Mouse (Mus musculus): ENCODE results near the gene Sag. TPM values are rescaled to one million over a fixed set of nuclear protein-coding genes. Genes with fewer than 3 reads are reported as not detected.

The Sag gene
- polyA plus RNA-seq, 1 experiment from 2014 or later: 1.1 TPM

- H3K4me2 ChIP-seq (ENCODE audit: low read depth, low read length): no peak overlapping the region
- H3K27me3 ChIP-seq (ENCODE audit: control insufficient read depth, insufficient read depth, low read depth, low read length): no peaks in the 10 kb centered on the region
- WGBS: 90% methylated on average over 7 of the region's 7 CpGs
- no peaks in the 10 kb centered on the region for H3K4me1 ChIP-seq (replicated peaks; ENCODE audit: control insufficient read depth, insufficient read depth, low read length)
- peaks cover 81% of the 10 kb centered on the region for H3K36me3 ChIP-seq (ENCODE audit: control insufficient read depth, insufficient read depth, low read length)
- H3K9me3 ChIP-seq (ENCODE audit: control insufficient read depth, low read length): no peaks in the 10 kb centered on the region
- H3K27ac ChIP-seq (ENCODE audit: low read length): no peak overlapping the region
- no peak overlapping the region for H3K4me3 ChIP-seq (ENCODE audit: low read length)
- no peak for ATAC-seq (ENCODE audit: low read depth)
- no peak overlapping the region for H3K9ac ChIP-seq (ENCODE audit: low read length)
Observed at GRCm38 (mm10) chr1:87774845-87775244, 28.6 kb upstream of the Sag start.

- WGBS: 80% methylated on average over 5 of the region's 5 CpGs
- no peak overlapping the region for H3K4me3 ChIP-seq (ENCODE audit: low read length)
- H3K4me2 ChIP-seq (ENCODE audit: low read depth, low read length): no peak overlapping the region
- H3K36me3 ChIP-seq (ENCODE audit: control insufficient read depth, insufficient read depth, low read length): peaks cover 80% of the 10 kb centered on the region
- no peaks in the 10 kb centered on the region for H3K9me3 ChIP-seq (ENCODE audit: control insufficient read depth, low read length)
- H3K9ac ChIP-seq (ENCODE audit: low read length): no peak overlapping the region
- no peaks in the 10 kb centered on the region for H3K27me3 ChIP-seq (ENCODE audit: control insufficient read depth, insufficient read depth, low read depth, low read length)
- H3K27ac ChIP-seq (ENCODE audit: low read length): no peak overlapping the region
- H3K4me1 ChIP-seq (replicated peaks; ENCODE audit: control insufficient read depth, insufficient read depth, low read length): no peaks in the 10 kb centered on the region
- no peak for ATAC-seq (ENCODE audit: low read depth)
Observed at GRCm38 (mm10) chr1:87779204-87779785, 24.2 kb upstream of the Sag start.

DNA sequence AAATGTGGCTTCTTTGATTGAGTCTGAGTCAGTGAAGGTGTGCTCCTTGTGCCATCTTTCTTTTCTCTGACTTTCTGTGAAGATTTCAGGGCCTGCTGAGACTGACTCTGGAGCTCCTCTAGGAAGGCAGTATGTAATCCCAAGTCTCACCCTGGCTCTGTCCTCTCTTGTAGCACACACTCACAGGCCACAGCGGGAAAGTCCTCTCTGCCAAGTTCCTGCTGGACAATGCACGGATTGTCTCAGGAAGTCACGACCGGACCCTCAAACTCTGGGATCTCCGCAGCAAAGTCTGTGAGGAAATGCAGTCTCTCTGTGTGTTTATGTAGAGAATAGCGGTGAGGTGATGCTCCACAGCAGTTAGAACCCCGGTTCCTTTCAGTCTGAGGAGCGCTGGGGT lies 17.8 kb upstream of the Sag start:
- peak; percentile 88 for ATAC-seq (ENCODE audit: low read depth)
- Histone ChIP-seq H3K27ac (ENCODE audit: low read length) (peak overlapping the region; percentile 65), H3K27me3 (ENCODE audit: control insufficient read depth, insufficient read depth, low read depth, low read length) (no peaks in the 10 kb centered on the region), H3K9ac (ENCODE audit: low read length) (no peak overlapping the region), H3K4me3 (ENCODE audit: low read length) (no peak overlapping the region), H3K36me3 (ENCODE audit: control insufficient read depth, insufficient read depth, low read length) (peaks cover 48% of the 10 kb centered on the region), H3K4me1 (replicated peaks; ENCODE audit: control insufficient read depth, insufficient read depth, low read length) (peaks cover 3% of the 10 kb centered on the region; the same call in 1 of the 2 replicates), H3K9me3 (ENCODE audit: control insufficient read depth, low read length) (no peaks in the 10 kb centered on the region), H3K4me2 (ENCODE audit: low read depth, low read length) (no peak overlapping the region)
- WGBS: 51% methylated on average over 8 of the region's 8 CpGs

GRCm38 (mm10) chr1:87786251-87786650 lies 17.2 kb upstream of the Sag start:
- WGBS: 47% methylated on average over 7 of the region's 7 CpGs
- Histone ChIP-seq H3K4me1 (replicated peaks; ENCODE audit: control insufficient read depth, insufficient read depth, low read length) (peaks cover 3% of the 10 kb centered on the region; the same call in 1 of the 2 replicates), H3K9ac (ENCODE audit: low read length) (no peak overlapping the region), H3K4me3 (ENCODE audit: low read length) (no peak overlapping the region), H3K9me3 (ENCODE audit: control insufficient read depth, low read length) (no peaks in the 10 kb centered on the region), H3K27me3 (ENCODE audit: control insufficient read depth, insufficient read depth, low read depth, low read length) (no peaks in the 10 kb centered on the region), H3K27ac (ENCODE audit: low read length) (peak overlapping the region; percentile 65), H3K36me3 (ENCODE audit: control insufficient read depth, insufficient read depth, low read length) (peaks cover 47% of the 10 kb centered on the region), H3K4me2 (ENCODE audit: low read depth, low read length) (peak overlapping the region; percentile 1; the same call in 1 of the 2 replicates)
- ATAC-seq (ENCODE audit: low read depth): peak; percentile 95

DNA sequence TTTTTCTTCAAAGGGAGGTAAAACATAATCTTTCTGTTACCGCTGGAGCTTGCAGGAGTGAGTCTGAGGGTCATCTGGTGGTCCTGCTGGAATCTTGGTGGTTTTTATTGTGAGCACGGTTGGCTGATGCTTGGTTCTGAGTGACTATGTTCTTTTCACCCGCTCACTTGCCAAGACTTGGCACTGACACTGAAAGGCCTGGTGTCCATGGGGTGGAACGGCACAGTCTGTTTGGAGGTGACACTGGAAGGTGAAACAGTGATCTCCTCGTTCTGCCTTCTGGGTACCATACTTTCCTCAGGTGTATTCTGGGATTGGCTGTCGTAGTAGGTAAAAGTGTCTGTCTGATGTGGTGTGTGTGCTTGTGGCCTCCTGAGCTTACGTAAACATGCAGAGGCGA lies 13.8 kb upstream of the Sag start:
- 87% methylated on average over 8 of the region's 8 CpGs for WGBS
- Histone ChIP-seq H3K4me2 (ENCODE audit: low read depth, low read length) (no peak overlapping the region), H3K4me1 (replicated peaks; ENCODE audit: control insufficient read depth, insufficient read depth, low read length) (peaks cover 3% of the 10 kb centered on the region; the same call in 1 of the 2 replicates), H3K9ac (ENCODE audit: low read length) (no peak overlapping the region), H3K27me3 (ENCODE audit: control insufficient read depth, insufficient read depth, low read depth, low read length) (no peaks in the 10 kb centered on the region), H3K4me3 (ENCODE audit: low read length) (no peak overlapping the region), H3K9me3 (ENCODE audit: control insufficient read depth, low read length) (no peaks in the 10 kb centered on the region), H3K27ac (ENCODE audit: low read length) (no peak overlapping the region), H3K36me3 (ENCODE audit: control insufficient read depth, insufficient read depth, low read length) (peaks cover 36% of the 10 kb centered on the region)
- no peak for ATAC-seq (ENCODE audit: low read depth)

DNA sequence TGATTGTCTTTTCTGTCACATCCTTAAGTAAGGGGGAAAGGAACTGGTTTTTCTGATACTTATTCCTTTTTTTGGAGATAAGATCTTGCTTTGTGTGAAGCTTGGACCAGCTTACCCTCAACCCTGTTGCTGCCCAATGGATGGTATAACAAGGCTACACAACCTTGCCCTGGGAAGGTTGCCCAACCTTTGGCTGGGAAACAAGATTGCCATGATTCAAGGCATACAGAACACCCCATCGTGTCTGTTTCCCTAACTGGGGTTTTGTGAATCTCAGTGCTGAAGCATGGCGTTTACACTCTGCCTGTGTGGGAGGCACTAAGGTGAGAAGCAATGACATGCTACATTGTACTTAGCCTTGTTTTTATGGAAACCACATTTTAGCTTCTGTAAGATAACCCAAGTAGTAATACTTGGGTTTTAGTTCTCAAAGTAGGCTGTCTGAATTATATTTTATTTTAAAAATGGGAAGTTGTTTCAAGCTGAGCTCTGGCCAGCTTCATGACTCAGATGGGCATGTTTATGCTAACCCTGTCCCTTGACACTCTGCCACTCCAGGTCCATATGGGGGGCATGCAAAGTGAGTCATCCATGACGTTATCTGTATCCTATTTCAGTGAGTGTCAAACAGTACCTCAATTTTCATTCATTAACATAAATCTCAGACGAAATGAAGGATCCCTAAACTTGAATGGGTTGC lies 10.9 kb upstream of the Sag start:
- peaks cover 24% of the 10 kb centered on the region for H3K36me3 ChIP-seq (ENCODE audit: control insufficient read depth, insufficient read depth, low read length)

DNA sequence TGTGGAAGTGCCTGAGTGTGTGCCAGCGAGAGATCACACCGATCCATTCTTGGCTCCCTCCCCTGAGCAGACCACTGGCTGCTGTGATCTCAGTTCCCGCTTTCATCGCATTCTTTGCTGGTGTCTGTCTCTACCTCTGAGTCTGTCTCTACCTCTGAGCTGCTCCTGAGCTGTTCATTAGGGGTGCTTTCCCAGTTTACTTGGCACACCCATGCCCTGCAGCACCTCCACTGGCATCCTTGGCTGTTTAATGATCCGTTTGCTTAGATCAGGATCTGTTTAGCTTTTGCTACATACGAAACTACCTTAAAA lies 10.4 kb upstream of the Sag start:
- peaks cover 21% of the 10 kb centered on the region for H3K36me3 ChIP-seq (ENCODE audit: control insufficient read depth, insufficient read depth, low read length)
- H3K4me1 ChIP-seq (replicated peaks; ENCODE audit: control insufficient read depth, insufficient read depth, low read length): no peaks in the 10 kb centered on the region
- no peak overlapping the region for H3K27ac ChIP-seq (ENCODE audit: low read length)
- ATAC-seq (ENCODE audit: low read depth): no peak
- no peaks in the 10 kb centered on the region for H3K27me3 ChIP-seq (ENCODE audit: control insufficient read depth, insufficient read depth, low read depth, low read length)
- H3K4me2 ChIP-seq (ENCODE audit: low read depth, low read length): no peak overlapping the region
- H3K9ac ChIP-seq (ENCODE audit: low read length): no peak overlapping the region
- 88% methylated on average over 6 of the region's 6 CpGs for WGBS
- no peak overlapping the region for H3K4me3 ChIP-seq (ENCODE audit: low read length)
- H3K9me3 ChIP-seq (ENCODE audit: control insufficient read depth, low read length): no peaks in the 10 kb centered on the region

More for the DNA sequence above, 10.9 kb upstream of the Sag start:
- WGBS: 80% methylated on average over 4 of the region's 4 CpGs
- Histone ChIP-seq H3K9me3 (ENCODE audit: control insufficient read depth, low read length) (no peaks in the 10 kb centered on the region), H3K4me2 (ENCODE audit: low read depth, low read length) (no peak overlapping the region), H3K27ac (ENCODE audit: low read length) (no peak overlapping the region), H3K9ac (ENCODE audit: low read length) (no peak overlapping the region), H3K27me3 (ENCODE audit: control insufficient read depth, insufficient read depth, low read depth, low read length) (no peaks in the 10 kb centered on the region), H3K4me1 (replicated peaks; ENCODE audit: control insufficient read depth, insufficient read depth, low read length) (no peaks in the 10 kb centered on the region), H3K4me3 (ENCODE audit: low read length) (no peak overlapping the region)
- ATAC-seq (ENCODE audit: low read depth): no peak

- Histone ChIP-seq H3K4me1 (replicated peaks; ENCODE audit: control insufficient read depth, insufficient read depth, low read length) (no peaks in the 10 kb centered on the region), H3K27ac (ENCODE audit: low read length) (no peak overlapping the region), H3K4me2 (ENCODE audit: low read depth, low read length) (no peak overlapping the region), H3K4me3 (ENCODE audit: low read length) (no peak overlapping the region), H3K36me3 (ENCODE audit: control insufficient read depth, insufficient read depth, low read length) (no peaks in the 10 kb centered on the region; the same call in 1 of the 2 replicates), H3K9ac (ENCODE audit: low read length) (no peak overlapping the region), H3K27me3 (ENCODE audit: control insufficient read depth, insufficient read depth, low read depth, low read length) (no peaks in the 10 kb centered on the region), H3K9me3 (ENCODE audit: control insufficient read depth, low read length) (no peaks in the 10 kb centered on the region)
- 55% methylated on average over 1 of the region's 1 CpGs for WGBS
- ATAC-seq (ENCODE audit: low read depth): no peak
Observed at GRCm38 (mm10) chr1:87797702-87798101, 5.8 kb upstream of the Sag start.

DNA sequence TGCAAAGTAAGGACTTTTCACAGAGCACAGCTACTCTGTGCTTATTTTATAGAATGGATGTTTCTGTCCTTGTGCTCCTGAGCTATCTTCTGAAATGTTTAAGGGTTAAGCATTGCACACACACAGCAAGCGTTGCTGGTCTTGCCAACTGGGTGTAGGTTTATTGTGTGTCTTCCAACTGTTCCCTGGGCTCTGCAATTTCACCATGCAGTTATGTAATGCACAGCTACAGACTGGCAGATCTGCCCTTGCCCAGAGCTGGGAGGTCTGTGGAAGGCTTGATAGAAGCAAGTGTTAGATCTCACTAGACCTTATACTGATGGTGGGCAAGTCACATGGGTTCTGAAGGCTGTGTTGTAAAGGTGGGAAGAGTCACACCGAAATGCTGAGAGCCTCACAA lies 5.2 kb upstream of the Sag start:
- Histone ChIP-seq H3K36me3 (ENCODE audit: control insufficient read depth, insufficient read depth, low read length) (no peaks in the 10 kb centered on the region), H3K9me3 (ENCODE audit: control insufficient read depth, low read length) (no peaks in the 10 kb centered on the region), H3K27me3 (ENCODE audit: control insufficient read depth, insufficient read depth, low read depth, low read length) (no peaks in the 10 kb centered on the region), H3K4me3 (ENCODE audit: low read length) (no peak overlapping the region), H3K27ac (ENCODE audit: low read length) (no peak overlapping the region), H3K9ac (ENCODE audit: low read length) (no peak overlapping the region), H3K4me1 (replicated peaks; ENCODE audit: control insufficient read depth, insufficient read depth, low read length) (no peaks in the 10 kb centered on the region), H3K4me2 (ENCODE audit: low read depth, low read length) (no peak overlapping the region)
- ATAC-seq (ENCODE audit: low read depth): no peak
- 78% methylated on average over 2 of the region's 2 CpGs for WGBS

Data from lung, embryonic 16.5 days (tissue).